Mouse (Mus musculus): ENCODE measurements around the gene Zgrf1. TPM values are rescaled to one million over a fixed set of nuclear protein-coding genes. Genes with fewer than 3 reads are reported as not detected.

Zgrf1 gene
- polyA plus RNA-seq (2017; shearing (Covaris generic)): 1 to 10 TPM; 3.8 to 4.8 TPM

DNA sequence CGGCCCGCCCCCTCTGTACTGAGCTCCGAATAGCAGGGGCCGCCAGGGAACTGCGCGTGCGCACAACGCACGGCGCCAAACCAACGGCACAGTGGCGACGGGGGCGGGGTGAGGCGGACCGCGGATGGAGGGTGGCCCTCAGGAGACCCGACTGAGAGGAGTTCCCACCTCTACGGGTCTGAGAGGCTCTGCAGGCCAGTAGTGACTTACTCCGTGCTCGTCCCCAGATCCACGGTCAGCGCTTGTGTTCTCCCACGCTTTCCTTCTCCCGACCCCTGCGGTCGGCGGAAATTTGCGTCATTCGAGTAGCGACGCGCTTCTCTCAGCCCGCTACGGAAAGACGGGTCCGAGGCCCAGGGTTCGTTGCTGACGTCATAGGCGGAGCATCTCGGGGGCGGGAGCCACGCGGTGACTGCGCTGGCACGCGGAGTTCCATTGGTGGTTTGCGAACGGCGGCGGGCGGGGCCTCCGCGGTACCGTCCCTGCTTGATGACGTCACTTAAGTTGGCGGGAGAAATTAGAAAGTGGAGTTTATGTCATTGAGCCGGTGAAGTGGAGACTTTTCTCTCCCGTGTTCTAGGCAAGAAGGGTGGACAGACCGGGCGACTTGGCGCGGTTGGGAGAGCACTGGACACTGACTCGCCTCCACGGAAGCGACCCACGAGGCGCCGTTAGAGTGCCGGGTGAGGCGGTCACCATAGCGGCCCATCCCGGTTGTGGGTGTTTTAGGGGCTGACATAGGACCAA is at the start of gene Zgrf1, which contains the start of gene Larp7:
Zgrf1 (plus strand) TSS at position 517 of the 747 bp plus-strand sequence.
Larp7 (minus strand) TSS at position 377 of the 747 bp plus-strand sequence.
- peak; percentile 95 for ATAC-seq

DNA sequence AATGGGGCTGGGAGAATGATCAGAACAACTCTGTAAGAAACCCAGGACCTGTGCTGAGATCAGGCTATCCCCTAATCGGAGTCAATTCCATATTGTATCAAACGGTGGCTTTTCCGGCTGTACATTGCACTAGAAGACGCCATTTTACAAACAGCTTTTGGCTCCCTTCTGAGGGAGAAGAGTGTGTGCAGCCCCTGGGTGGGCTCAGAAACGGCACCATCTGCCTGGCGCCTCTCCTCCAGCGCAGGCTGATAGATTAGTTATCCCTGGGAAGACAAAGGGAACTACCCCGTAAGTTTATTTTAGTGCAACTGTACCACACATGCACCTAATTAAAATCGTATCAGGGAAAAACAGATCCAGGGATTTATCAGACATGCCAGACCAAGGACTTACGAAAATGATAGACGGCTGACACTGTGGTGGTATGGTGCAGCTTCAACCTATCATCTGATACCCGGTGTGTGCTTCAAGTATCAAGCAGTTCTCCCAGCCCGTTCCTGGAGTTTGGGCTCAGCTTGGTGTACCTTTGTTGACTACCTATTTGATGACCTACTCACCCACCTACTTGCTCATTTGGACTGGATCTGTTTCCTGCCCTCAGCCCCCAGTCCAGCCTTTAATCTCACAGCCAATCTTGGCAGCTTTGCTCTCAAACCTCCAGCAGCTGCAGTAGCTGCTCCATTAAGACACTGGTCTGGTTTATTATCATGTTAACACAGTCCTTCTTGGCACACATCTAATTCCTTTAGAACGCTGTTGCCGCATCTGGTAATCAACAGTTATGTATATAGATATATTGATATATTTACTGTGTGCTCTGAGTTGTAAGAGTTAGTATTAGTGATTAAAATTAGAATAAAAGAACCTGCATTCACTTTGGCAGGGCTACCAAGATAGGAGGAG is 45.2 kb upstream of the Zgrf1 start:
- ATAC-seq: no peak

DNA sequence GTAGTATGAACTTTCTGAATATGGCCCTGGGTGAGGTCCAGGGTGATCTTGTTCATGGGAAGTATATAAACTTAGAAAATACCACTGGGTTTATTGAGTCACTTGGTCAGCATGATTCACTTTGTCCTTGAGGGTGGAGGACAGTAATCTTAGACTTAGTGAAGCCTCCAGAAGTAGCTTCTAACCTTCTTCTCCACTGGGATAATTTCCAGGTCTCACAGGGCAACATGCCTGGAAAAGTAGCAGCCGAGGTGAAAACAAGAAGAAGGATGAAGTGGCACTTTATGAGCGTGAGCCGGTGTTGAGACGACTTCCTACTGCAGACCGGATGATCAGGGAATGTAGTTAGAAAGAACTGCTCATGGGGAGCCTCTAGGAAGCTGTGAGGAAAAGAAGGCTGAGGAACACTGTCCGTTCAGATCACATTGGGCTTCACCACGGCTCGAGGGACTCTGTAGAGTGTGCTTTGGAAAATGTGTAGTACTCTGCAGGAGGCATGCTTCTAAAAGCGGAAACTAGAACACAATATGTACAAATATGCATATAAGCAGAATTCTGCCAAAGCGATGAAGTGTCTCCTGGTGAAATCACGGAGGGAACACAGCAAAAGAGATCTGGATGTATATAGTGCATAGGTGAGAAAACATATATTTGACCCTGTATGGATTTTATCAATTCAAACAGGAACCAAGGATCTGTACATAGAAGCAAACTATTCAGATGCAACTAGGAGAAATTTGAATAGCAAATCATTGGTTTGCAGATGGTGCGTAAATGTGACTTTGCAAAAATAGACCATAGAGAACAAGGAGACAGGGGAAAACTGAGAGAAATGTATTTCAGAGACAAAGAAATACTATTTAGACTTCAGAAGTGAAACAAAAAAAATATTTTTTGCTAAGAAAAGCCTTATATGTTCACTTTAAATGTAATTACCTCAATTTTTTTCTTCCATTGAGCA is 41.2 kb upstream of the Zgrf1 start:
- ATAC-seq: no peak

DNA sequence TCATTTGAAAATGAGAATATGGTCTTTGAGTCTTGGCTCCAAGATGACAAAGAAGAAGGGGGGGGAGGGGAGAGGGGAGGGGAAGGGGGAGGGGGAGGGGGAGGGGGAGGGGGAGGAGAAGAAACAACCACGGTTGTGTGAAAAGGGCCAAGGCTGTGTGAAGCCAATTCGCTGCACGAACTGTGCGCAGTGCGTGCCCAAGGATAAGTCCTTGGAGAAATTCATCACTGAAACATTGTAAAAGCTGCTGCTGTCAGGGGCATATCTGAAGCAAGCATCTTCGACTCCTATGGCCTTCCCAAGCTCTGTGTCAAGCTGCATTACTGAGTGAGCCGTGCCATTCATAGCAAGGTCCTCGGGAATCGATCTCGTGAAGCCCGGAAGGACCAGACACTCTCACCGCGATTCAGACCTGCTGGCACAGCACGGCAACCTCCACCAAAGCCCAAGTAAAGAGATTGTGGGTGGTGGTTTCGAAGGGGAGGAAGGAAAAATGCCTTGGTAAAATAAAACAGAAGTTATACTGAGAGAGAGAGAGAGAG is 40.4 kb upstream of the Zgrf1 start:
- ATAC-seq: no peak

DNA sequence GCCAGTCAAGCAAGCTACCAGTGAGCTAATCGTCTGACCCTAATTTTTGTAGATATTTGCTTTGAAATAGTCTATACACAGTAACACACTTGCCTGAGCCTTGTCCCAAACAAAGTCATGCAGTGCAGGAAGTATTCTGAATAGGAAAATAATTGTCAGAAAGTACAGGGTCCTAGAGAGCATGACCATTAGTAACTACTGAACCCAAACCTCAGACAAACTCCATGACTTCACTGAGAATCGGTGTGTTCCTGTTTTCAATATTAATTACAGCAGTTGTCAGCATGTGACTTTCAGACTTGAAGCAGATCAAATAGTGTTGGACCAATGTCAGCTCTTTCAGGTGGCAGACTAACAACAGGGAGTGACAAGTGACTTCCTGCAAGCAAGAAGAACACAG is 39.6 kb upstream of the Zgrf1 start:
- no peak for ATAC-seq

DNA sequence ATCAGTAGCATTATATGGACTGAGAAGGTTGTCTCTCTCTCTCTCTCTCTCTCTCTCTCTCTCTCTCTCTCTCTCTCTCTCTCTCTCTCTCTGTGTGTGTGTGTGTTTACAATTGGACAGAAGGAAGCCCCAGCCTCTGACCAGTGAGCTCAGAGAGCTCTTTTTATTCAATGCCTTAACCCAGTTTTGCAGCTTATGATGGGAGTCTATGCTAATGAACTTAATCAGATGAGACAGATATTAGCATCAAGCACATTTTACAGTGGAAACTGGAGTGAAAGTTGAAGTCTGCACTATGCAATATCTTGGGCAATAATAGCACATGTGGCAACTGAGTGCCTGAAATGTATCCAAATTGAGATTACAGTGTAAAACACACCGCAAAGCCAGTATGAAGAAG is 38.0 kb upstream of the Zgrf1 start:
- ATAC-seq: no peak

DNA sequence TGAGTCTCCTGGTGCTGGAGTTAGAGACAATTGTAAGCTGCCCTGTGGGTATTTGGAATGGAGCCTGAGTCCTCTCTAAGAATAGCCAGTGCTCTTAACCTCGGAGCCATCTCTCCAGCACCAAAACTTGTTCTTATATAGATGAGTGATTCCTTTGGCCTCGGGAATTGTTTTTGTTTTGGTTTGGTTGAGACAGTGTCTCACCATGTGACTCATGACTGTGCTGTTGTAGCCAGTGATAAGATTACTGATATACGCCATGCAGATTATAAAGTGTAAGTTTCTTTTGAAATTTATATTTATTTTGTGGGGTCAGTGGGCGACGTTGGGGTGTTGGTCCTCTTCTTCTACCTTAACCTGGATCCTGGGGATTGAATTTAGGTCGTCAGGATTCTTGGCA is 33.0 kb upstream of the Zgrf1 start:
- no peak for ATAC-seq

DNA sequence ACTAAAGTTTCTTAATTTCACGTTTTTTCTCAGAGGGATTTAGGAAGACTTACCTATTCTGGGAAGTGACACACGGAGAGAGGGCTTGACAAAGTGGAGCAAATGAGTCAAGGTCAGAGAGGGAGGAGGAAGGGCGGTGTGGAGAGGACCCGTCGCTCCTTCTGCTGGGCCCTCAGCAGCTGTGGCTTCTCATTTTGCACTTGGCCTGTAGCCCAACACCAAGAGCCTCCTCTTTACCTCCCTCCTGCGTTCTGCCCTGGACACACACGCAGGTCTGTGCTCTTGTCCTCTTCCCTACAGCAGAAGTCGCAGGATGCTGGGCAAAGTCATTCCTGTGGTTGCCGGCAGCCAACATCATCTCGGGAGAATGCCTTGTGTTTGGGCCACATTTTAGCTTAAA is 32.1 kb upstream of the Zgrf1 start:
- no peak for ATAC-seq

DNA sequence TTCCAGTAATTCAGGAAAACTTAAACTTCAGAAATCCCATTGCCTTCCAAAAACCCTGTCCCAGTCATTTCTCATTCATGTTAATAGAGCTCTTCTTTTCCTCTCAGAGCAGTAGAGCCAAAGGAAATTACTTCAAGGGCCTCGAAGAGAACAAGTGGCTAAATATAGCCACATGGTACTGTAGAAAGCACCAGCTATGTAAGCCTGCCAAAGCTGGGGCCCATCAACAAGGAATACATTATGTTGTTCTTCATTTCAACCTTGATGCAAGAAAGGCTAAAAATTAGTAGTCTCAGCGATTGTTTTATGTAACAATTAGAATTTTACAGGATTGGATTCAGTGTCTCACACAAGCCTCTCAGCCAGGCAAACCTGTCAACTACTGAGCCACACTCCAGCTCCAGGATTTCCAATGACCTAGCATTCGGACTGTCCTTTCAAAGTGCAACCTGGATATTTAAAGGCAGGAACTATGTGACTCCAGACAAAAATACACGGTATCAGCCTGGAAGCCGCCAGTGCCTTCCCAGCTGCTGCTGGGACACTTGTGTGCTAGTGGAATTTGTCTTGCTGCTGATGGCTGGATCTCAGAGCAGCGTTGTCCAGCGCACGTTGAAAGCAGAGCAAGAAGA is 28.0 kb upstream of the Zgrf1 start:
- no peak for ATAC-seq

DNA sequence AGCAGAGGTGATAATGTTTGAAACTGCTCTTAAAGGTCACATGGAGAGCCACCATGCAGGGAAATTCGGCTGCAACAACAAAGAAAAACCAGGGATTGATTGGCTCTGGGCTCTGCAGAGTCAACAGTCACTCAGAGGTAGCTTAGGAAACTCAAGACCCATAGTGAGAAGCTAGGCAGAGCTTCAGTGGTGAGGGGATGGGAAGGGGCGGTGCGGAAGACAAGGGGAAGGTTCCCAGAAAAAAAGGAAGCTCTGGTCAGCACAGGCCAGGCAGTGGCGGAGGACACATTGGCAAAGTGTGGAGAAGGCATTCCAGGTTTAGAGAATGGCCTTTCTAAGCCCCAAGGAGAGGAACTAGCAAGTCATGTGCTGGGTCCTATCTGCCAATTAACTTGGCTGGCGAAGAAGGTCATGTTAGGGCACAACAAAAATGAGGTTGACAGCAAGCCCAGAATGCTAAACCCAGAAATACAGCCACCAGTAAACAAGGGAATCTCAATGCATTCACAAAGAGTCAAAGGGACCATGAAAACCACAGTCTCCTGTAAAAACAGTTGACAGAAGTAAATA is 25.7 kb upstream of the Zgrf1 start:
- no peak for ATAC-seq

DNA sequence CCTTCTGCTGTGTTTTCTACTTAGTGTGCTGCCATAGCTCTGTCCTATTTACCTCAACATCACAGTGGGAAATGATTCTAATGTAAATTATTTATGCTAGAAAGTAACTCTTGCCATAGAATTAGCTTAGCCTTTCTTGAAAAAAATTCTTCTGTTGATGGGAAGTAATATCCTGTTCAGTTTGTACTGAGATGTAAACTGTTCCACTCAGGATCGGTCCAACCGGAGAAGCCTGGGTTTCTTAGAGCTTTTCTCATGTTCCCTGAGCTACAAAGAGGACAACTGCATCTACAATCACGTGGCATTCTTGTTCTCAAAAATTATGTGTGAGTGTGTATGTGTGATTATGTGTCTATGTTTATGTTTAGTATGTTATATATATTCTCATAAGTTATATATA is 24.1 kb upstream of the Zgrf1 start:
- ATAC-seq: no peak

DNA sequence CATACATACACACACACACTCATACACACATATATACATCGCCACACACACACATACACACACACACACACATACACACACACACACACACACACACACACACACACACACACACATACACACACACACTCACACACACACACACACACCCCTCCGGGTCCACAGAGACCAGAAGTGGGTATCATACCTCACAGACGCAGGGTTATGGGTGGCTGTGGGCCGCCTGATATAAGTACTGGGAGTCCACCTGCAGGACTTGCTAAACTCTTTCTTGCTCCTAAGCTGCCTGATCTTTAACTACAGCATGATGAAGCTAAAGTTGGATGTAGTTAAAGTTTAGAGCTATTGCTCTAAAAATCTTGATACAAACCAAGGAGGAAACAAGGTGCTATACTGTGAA is 23.5 kb upstream of the Zgrf1 start:
- no peak for ATAC-seq

DNA sequence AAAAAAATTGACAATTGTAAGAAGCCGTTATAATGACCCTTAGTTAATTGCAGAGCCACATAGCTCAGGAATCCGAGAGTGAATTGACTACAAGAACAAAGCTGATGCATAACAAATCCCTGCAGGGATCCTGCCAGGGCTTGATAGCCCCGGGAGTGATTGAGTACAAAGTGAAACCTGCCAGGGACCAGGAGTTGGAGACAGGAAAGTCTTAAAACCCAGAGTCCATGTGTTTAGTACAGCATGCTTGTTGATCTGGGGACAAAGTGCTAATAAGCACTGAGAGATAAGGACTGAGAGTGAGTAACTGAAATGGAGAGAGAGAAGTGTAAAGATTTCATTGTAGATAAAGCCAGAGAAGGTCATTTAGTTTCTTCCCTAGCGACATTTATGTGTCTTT is 23.0 kb upstream of the Zgrf1 start:
- ATAC-seq: no peak

DNA sequence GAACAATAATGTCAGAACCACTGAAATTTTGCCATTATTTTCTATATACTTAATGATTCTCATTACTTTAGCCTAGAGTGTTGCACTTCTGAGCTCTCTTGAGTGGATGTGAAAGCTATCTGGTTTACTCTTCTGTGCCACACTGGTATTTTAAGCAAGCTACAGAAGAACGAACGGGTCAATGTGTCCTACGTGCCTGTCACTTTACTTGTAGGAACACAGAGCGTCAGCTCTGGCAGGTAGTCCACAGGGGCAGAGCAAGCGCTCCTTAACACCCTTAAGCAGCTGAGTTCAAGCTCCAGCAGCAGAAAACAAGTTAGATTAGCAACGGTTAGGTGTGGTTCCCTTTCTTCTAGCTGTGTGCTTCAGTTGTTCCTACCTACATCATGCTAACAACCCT is 14.1 kb upstream of the Zgrf1 start:
- ATAC-seq: no peak

DNA sequence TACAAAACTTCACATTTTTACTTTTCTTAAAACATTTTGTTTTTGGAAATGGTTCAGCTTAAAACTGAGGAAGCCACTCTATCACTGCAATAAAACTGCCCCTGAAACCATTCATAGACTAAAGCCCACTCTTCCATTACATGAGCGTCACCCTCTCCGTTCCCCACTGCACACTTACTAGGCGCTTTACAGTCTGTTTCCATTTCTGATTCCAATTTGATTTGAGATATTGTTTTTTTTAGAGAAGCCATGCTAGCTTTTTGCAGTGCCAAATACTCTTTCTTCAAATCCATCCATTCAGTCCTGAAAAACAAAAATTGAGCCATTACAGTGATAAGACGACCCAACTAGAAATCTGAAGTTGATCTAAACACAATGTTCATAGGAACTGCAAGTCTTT is 9.3 kb upstream of the Zgrf1 start:
- no peak for ATAC-seq

DNA sequence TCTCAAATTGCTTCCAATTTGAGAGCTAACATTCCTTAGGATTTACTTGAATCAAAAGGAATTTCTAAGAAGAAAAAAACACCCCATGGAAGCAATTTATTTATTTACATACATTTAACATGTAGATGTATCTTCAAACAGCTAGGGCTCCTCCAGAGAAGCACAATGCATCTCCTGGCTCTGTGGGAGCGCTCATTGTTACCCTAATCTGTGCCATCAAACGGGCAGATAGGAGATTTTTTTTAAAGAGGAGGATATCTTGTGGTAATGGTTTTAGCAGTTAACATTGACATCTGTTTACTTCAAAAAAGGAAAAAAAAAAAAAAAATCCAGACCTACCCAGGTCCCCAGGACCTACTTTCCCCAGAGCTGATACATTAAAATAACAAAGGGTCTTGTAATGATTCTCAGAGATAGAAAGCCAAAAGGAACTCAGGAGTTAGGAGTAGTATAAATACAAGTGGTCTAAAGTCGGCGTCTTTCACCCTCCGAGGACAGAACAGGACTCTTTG is 8.6 kb upstream of the Zgrf1 start:
- ATAC-seq: no peak

DNA sequence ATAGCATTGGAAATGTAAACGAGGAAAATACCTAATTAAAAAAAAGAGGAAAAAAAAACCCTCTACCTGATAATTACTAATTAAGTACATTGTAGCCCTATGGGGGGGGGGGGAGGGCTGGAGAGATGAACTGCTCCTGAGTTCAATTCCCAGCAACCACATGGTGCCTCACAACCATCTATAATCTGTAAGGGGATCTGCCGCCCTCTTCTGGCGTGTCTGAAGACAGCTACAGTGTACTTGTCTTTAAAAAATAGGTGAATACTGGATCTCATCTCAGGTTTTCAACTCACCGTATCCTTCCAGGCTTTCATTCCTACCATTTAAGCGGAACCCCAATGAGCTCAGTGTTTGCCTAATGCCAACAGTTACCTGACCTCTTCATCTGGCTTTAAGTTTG is 5.4 kb upstream of the Zgrf1 start:
- ATAC-seq: no peak

DNA sequence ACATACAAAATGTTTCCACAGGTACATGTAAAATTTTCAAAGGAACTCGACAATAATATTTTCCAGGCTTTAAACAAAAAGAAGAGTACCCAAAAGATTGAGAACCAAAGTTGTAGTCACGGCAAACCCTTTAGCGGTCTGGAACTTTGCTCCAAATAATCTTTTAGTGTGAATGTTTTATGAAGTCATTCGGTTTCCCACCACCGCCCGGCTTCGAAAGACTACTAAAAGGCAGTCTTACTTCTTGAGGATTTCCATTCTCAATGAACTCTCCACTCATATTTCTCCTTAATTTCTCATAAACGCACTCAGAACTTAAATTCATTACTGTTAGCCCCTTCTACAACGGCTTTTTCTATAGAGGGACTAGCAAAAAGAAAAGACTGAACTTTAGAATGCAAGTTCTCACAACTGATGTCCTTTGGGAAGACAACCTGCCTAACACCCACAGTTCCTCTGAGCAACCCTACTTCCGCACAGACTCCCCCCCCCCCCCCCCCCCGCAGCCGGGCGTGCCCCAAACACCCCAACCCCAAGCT is 786 bp upstream of the Zgrf1 start:
- ATAC-seq: no peak

DNA sequence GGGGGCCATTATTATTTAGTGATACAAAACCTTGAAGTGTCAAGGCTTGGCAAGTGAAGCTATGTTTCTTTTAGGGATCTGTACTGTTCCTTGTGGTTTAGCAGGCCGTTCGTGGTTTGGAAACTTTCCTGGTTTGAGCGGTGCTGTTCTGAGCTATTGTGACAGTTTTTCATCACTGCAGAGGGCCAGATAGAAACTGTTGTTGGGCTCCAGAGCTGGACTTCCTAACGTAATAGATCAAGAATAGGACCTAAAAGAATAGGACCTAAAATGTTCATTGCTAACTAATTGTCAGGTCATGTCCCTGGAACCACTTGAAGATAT is 393 bp downstream of the Zgrf1 start:
- no peak for ATAC-seq

DNA sequence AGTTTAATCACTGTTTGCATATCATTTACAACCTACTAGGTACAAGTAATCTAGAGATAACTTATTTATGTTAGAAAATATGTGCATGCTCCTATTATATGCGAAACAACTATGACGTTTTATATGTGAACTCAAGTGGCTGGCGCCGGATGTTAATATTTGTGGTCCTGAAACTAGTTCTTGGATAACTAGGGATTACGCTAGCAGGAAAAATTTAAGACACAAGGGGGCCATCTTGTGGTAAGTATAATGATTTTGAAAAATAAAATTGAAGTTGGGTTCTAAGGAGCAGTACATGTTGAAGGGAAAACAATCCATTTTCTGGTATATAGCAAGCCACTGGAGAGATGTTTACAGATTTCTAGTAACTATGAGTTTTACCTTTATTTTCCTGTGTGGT is 1.4 kb downstream of the Zgrf1 start:
- ATAC-seq: no peak

DNA sequence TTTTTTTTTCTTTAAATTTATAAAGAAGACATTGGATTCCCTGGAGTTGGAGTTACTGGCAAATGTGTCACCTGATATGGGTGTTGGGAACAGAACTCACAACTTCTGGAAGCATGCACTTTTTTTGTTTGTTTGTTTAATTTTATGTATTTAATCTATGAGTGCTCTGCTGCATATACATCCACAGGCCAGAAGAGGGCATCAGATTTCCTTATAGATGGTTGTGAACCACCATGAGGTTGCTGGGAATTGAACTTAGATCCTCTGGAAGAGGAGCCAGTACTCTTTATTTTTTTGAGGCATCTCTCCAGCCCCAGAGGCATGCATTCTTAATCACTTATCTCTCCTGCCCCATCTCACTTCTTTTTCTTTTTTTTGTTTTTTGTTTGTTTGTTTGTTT is 4.9 kb downstream of the Zgrf1 start:
- no peak for ATAC-seq
